Mouse (Mus musculus) lung, adult 2 months (tissue): ENCODE measurements at regions not wholly inside any gene's neighbourhood (a gene's known extent, or its start where the extent isn't known, plus 50 kb on each side); places are given as distances from the start of the nearest gene placed in this dataset.

ENCODE experiments used
- CTCF ChIP-seq: fragments of 200-500 bp; IDR thresholded peaks from 2 replicates; pipeline ENCODE4 v1.5.1; 2011; ENCODE audit warnings: mild to moderate bottlenecking, low read length, control low read depth; ENCODE audit not compliant: insufficient read depth
- POLR2A ChIP-seq: fragments of 200-500 bp; IDR thresholded peaks from 2 replicates; pipeline ENCODE4 v1.6.1; 2011; ENCODE audit warnings: low read depth, mild to moderate bottlenecking, control low read depth, low read length, borderline replicate concordance; ENCODE audit errors: extremely low read depth

DNA sequence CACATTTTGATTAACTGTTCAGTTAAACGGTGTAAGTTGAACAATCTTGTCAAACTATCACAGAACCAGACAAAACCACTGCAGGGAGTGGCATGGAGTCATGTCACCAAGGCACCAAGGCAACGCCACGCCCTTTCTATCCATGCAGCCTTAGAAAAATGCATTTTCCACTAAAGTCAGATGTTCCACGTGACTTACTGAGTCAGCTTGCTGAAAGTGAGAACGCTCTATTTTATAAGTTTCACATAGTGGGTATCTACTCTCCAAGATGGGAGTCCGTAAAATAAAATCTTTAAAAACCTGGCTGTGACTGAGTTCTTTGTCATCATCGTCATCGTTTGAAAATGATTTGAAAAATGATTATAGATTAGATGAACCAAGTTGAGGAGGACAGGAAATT lies 72.5 kb downstream of the Il12a start:
- no peak for TF ChIP-seq POLR2A
- TF ChIP-seq CTCF, result no peak
